Mouse (Mus musculus): Measurements from ENCODE around the gene Primpol.
"Not testable (repeated sequence)": the region's sequence is repeated elsewhere in the genome, so short reads cannot be mapped to it uniquely, and the experiment has no call there.

Gene Primpol

DNA sequence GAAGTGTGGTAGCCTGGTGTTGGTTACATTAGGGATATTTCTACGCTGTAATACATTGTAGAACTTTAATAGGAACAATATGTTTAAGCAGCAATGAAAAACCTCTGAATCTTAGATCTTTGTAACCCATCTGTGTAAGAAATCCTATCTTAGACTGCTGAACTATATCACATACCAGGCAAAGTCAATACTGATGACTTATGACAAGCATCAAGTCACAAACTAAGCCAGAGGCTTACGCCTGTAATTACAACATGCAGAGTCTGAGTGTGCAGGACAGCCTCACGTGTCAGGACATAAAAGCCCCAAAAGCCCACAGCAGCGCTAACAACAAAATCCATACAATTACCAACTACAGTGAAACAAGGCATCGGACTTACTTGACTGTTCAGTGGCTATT, 13.4 kb downstream of the Primpol start:
- DNase-seq (ENCODE audit: low spot score in 2 of 2), result no peak

- DNase-seq (ENCODE audit: low spot score in 2 of 2), result no peak
These were observed 15.9 kb downstream of the Primpol start for GRCm38 (mm10) chr8:46600959-46601707.

DNA sequence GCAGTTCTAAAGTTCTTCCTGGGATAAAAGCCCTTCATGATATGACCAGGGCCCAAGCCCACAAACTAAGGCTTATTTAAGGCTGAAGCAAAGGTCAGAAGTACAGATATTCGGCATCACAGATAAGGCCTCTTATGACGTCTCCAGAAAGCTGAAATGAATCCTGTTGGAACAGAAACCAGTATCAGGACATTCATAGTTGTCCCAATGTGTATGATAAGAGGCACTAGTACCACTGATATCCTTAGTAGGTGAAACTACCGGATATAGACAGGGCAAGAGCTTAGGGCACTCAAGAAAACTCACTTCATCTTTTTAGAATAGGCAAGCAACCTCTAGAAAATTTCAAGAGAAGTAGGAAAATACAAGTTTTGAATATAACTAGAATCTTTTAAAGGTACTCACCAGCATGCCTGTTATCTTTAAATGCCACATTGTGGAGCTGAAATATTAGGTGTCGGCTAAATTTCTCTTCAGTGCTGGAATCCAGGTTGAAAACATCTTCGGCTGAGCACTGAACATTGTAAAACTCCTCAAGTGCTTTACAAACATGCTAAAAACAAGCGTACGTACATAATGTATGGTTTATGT, 17.6 kb downstream of the Primpol start:
- no peak for DNase-seq (ENCODE audit: low spot score in 2 of 2)

DNA sequence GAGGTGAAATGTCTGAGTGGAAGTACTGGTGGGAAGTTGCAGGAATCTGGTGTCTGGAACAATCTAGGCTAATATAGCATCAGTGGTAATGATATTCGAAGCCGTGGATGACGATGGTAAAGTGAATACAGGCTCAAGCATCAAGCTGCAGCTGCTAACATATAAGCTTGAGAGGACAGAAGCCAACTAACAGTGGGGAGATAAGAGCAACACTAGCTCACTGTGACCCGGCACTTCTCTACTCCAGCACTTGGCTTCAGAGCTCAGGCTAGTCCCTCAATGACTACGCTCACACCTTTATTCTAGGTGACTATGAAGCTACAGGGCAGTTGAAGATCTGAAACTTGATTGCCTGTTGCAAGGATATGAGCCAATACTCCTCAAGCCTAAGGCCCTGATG, 18.3 kb downstream of the Primpol start:
- DNase-seq (ENCODE audit: low spot score in 2 of 2), result no peak

DNA sequence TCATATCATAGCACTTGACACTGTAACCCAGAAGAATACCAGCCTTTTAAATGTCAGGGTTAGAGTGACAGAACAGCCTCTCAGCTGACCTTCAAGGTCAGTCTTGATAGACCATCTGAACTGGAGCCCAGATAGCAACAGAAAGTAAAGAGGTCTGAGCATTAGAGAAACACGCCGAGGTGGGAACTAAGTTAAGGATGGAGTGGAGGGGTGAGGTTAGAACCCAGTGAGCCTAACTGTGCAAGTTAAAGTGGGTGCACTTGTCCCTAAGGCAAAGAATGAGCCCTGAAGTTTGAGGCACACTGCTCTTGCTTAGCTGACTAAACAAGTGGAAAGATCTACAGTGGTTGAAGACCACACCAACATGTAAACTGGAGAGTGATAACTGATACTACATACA, 18.9 kb downstream of the Primpol start:
- DNase-seq (ENCODE audit: low spot score in 2 of 2), result no peak

GRCm38 (mm10) chr8:46597411-46597810, 19.6 kb downstream of the Primpol start:
- no peak for DNase-seq (ENCODE audit: low spot score in 2 of 2)

- no peak for DNase-seq (ENCODE audit: low spot score in 2 of 2)
These were observed 20.5 kb downstream of the Primpol start for GRCm38 (mm10) chr8:46596530-46596929.

GRCm38 (mm10) chr8:46595593-46595992, 21.4 kb downstream of the Primpol start:
- no peak for DNase-seq (ENCODE audit: low spot score in 2 of 2)

GRCm38 (mm10) chr8:46593772-46594171, 23.2 kb downstream of the Primpol start:
- DNase-seq (ENCODE audit: low spot score in 2 of 2), result no peak

GRCm38 (mm10) chr8:46593067-46593466, 23.9 kb downstream of the Primpol start:
- DNase-seq (ENCODE audit: low spot score in 2 of 2), result no peak

DNA sequence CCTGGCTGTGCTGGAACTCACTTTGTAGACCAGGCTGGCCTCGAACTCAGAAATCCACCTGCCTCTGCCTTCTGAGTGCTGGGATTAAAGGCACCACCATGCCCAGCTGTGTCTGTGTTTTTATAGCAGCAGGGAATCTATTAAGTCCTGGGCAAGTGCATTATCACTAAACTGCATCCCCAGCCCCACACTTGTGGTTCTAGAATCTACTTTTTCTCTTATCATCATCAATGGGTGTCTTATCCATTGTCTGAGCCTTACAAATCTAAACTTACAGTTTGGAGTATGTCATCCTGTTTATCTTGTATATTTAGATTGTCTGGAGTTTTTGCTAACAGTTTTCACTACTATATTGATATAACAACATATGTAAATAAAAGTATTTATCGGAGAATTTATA, 28.3 kb downstream of the Primpol start:
- no peak for DNase-seq (ENCODE audit: low spot score in 2 of 2)

DNA sequence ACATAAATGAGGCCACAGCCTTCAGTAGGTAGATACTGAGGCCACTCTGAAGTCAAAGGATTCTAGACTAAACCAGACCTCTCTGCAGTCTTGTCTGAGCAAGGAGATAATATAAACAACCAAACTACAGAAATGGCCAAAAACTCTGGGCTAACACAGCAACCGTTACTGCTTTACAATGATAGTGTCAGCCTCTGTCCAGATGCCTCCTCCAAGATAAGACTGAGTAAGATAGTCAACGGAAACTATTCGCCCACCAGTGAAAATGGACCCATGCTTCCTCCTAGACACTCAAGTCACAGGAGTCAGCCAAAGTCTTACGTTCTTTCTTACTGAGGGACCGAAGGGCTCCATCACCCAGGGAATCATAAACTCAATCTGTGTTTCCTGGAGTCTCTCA, 29.1 kb downstream of the Primpol start:
- no peak for DNase-seq (ENCODE audit: low spot score in 2 of 2)

GRCm38 (mm10) chr8:46585576-46585975, 31.4 kb downstream of the Primpol start:
- no peak for DNase-seq (ENCODE audit: low spot score in 2 of 2)

GRCm38 (mm10) chr8:46584328-46584727, 32.7 kb downstream of the Primpol start:
- DNase-seq (ENCODE audit: low spot score in 2 of 2), result not testable (repeated sequence)

- DNase-seq (ENCODE audit: low spot score in 2 of 2), result no peak
These were observed 38.2 kb downstream of the Primpol start for GRCm38 (mm10) chr8:46578794-46579193.

GRCm38 (mm10) chr8:46573964-46574363, 43.0 kb downstream of the Primpol start:
- DNase-seq (ENCODE audit: low spot score in 2 of 2), result no peak

DNA sequence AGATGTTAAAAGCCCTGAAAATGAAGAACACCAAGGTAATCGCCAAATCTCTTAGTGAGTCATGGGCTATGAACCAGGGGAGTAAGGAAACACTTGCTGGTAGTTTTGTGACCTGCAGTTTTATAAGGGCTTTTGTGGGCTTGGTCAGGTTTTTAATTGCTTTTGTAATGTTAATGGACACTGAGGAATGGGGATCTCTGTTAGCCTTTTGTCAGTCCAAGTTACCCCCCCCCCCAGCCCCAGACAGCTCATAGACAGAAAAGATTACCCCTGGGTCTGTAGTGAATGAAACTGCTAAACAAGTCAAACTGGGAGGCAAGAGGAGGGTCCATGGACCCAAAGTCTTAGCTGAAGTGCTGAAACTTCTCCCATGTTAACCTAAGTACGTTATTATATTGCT, 43.6 kb downstream of the Primpol start:
- no peak for DNase-seq (ENCODE audit: low spot score in 2 of 2)

GRCm38 (mm10) chr8:46570673-46571072, 46.3 kb downstream of the Primpol start:
- no peak for DNase-seq (ENCODE audit: low spot score in 2 of 2)

- DNase-seq (ENCODE audit: low spot score in 2 of 2), result no peak
These were observed 47.2 kb downstream of the Primpol start for GRCm38 (mm10) chr8:46569659-46570441.

GRCm38 (mm10) chr8:46568942-46569341, 48.1 kb downstream of the Primpol start:
- DNase-seq (ENCODE audit: low spot score in 2 of 2), result no peak

- DNase-seq (ENCODE audit: low spot score in 2 of 2), result no peak
These were observed 49.1 kb downstream of the Primpol start for GRCm38 (mm10) chr8:46567946-46568345.

DNA sequence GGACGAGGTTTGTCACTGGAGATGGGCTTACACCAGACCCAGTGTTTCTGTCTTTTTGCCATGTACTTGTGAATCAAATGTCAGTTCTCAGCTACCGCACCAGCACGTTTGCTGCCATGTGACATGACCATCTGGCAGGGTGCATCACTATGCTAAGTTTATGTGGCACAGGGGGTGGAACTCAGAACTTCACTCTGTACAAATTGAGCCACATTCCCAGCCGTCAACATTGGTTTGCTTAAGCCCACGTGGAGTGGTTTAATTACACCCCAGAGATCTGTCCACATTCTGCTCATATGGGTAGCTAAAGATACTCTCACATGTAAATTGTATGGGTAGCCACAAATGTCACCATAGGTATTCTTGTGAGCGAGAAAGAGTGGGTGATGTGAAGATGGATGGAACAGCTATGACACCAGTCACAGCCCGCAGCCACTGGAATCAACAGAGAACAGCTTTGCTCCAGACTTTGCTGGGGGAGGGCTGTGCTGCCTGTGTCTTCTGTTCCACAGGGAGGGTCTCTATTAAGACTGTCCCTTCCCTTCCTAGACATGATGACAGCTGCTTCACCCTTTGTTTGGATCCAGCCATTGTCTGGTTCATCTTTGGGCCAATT, 50.0 kb downstream of the Primpol start:
- peak; percentile 52 to 78 for DNase-seq (ENCODE audit: low spot score in 2 of 2)

All from frontal cortex, postnatal 10 days (tissue).